Mouse (Mus musculus) bone marrow, adult 2 months (tissue): ENCODE measurements around the gene Polr2l.

Source experiments
- CTCF ChIP-seq: fragments of 200-500 bp; IDR thresholded peaks from 2 replicates; pipeline ENCODE4 v1.5.1; 2011; ENCODE audit warnings: low read length, control low read depth; ENCODE audit not compliant: control insufficient read depth, insufficient read depth
- POLR2A ChIP-seq: fragments of 200-500 bp; IDR thresholded peaks from 2 replicates; pipeline ENCODE4 v1.6.1; 2011; ENCODE audit warnings: low read depth, mild to moderate bottlenecking, control low read depth, low read length, borderline replicate concordance; ENCODE audit not compliant: control insufficient read depth

- TF ChIP-seq POLR2A (no peak), CTCF (no peak)
These were observed 27.1 kb upstream of the Polr2l start for GRCm38 (mm10) chr7:141501820-141502555.
